Mouse (Mus musculus) central nervous system, embryonic 11.5 days (tissue): Measurements from ENCODE around the gene Zfp729a. TPM values are rescaled to one million over a fixed set of nuclear protein-coding genes. Genes with fewer than 3 reads are reported as not detected.

Experiments
- polyA plus RNA-seq: library from polyadenylated mRNA; depleted of rRNA; stranded (reverse); fragments of >200 nt; gene quantifications from 2 replicates; pipeline ENCODE4 v1.2.3, GENCODE M21; 2012; rRNA removed

The Zfp729a gene
- polyA plus RNA-seq: 1.9 and 3.4 TPM in 2 replicates

DNA sequence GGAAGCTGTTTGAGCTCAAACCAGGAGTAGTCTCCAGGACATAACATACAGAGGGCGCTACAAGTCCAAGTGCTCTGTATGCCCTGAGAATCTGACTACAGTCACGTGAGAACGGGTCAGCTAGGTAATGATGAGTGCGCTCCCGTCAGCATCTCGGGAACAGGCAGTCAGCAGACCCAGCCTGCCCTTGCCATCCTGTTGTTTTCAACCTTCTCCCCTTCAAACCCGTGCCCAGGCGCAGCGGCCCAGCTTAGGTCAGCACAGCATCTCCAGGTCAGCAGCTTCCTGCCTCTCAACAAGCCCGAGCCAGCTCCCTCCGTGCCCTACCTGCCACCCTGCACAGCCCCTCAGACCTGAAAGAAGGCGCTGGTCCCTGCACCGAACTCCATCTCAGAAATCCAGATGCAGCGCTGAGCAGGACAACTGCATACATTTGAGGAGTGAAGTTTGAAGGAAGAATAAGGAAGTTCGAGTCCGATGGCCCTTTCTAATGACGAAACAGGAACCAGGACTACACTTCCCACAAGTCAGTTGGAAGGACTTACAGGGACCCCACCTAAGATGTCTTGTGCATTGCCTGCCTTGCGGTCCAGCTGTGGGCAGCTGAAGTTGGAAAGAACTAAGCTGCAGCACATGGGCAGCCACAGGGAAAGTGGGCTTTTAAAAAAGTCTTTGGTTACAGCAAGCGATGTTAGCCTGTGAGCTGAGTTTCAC is at the start of gene Zfp729a, which contains the start of gene Gm49345:
Gene Zfp729a (minus strand): TSS at position 498 of the 714 bp plus-strand sequence.
Gene Gm49345 (minus strand): TSS at position 476 of the 714 bp plus-strand sequence.

DNA sequence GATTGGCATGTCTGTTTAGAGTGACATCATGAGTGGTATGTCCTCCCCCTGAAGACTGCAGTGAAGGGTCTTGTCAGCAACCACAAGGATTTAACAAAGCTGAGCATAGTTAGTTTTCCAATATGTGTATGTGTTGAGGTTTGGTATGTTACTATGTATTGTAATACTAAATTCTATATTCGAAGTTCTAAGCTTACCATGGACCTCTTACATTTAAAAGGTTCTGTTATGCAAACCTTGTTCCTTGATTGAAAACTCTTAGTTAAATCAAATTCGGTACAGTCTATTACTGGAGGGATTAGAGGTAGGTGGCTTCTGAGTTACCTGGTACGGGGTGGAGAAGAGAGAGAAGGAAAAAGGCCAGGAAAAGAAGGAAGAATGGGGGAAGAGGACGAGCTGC is 49.4 kb upstream of the Zfp729a start, which contains the start of gene Zfp738:
Gene Zfp738 (minus strand): TSS at position 101 of the 400 bp plus-strand sequence.

DNA sequence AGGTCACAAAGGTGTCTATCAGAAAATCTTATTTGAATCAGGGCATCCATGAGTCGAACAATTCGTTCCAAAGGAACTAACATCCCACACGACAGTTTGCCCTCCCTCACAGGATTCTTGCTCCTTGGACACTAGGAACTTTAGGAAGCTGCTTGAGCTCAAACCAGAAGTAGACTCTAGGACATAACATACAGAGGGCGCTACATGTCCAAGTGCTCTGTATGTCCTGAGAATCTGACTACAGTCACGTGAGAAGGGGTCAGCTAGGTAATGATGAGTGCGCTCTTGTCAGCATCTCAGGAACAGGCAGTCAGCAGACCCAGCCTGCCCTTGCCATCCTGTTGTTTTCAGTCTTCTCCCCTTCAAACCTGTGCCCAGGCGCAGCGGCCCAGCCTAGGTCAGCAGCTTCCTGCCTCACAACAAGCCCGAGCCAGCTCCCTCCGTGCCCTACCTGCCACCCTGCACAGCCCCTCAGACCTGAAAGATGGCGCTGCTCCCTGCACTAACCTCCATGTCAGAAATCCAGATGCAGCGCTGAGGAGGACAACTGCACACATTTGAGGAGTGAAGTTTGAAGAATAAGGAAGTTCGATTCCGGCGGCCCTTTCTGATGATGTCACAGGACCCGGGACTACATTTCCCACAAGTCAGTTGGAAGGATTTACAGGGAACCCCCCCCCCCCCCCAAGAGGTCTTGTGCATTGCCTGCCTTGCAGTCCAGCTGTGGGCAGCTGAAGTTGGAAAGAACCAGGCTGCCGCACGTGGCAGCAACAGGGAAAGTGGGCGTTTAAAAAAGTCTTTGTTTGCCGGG is 28.3 kb downstream of the Zfp729a start, which contains the start of gene Zfp729b:
Gene Zfp729b (minus strand): TSS at position 642 of the 811 bp plus-strand sequence.

Other genes with a start within 250 kb of the Zfp729a start
- gene Zfp429, start 238.0 kb downstream of the Zfp729a start, polyA plus RNA-seq: 5.5 and 6.9 TPM in 2 replicates
- gene Zfp459, start 216.4 kb downstream of the Zfp729a start, polyA plus RNA-seq: 0.36 and 1.4 TPM in 2 replicates
- 2.3 and 4.8 TPM in 2 replicates for gene Zfp874a, start 186.2 kb downstream of the Zfp729a start, polyA plus RNA-seq
- gene Zfp874b, start 153.5 kb downstream of the Zfp729a start, polyA plus RNA-seq: 2.3 and 4.2 TPM in 2 replicates
- gene Zfp58, start 137.2 kb downstream of the Zfp729a start, polyA plus RNA-seq: 6.4 and 10.1 TPM in 2 replicates
- gene Gm26965, start 111.6 kb downstream of the Zfp729a start, polyA plus RNA-seq: not detected in 2 replicates
- gene Zfp87, start 111.6 kb downstream of the Zfp729a start, polyA plus RNA-seq: 12.7 and 20.2 TPM in 2 replicates
- 8.5 and 11.2 TPM in 2 replicates for gene Zfp748, start 84.0 kb downstream of the Zfp729a start, polyA plus RNA-seq
- gene Zfp729b, start 28.1 kb downstream of the Zfp729a start, polyA plus RNA-seq: 1.2 and 3.6 TPM in 2 replicates
- 0.11 TPM in 1 of 2 replicates, not detected in the other for gene Gm49345, start within 50 bp of the Zfp729a start, polyA plus RNA-seq
- gene Zfp738, start 49.3 kb upstream of the Zfp729a start, polyA plus RNA-seq: 6.1 and 11.8 TPM in 2 replicates
- gene Zfp65, start 91.4 kb upstream of the Zfp729a start, polyA plus RNA-seq: 5.8 and 10.6 TPM in 2 replicates
- gene Zfp85, start 117.4 kb upstream of the Zfp729a start, polyA plus RNA-seq: 4.4 and 5.5 TPM in 2 replicates
- gene Zfp493, start 141.9 kb upstream of the Zfp729a start, polyA plus RNA-seq: 2.1 and 3.5 TPM in 2 replicates
- 3.3 and 5.9 TPM in 2 replicates for gene Zfp273, start 175.9 kb upstream of the Zfp729a start, polyA plus RNA-seq
- 4.2 and 6.3 TPM in 2 replicates for gene Gm10037, start 193.3 kb upstream of the Zfp729a start, polyA plus RNA-seq
- gene BC048507, start 225.5 kb upstream of the Zfp729a start, polyA plus RNA-seq: 0.12 TPM in 1 of 2 replicates, not detected in the other